Mouse (Mus musculus) ES-E14 (cell line): Measurements from ENCODE around the gene Zfyve27.

Source experiments
- HCFC1 ChIP-seq: IDR thresholded peaks from 2 replicates; pipeline ENCODE4 v1.6.1; 2012; ENCODE audit warnings: low read length, inconsistent platforms, borderline replicate concordance; ENCODE audit not compliant: insufficient read depth
- MAFK ChIP-seq: IDR thresholded peaks from 2 replicates; pipeline ENCODE4 v1.6.1; 2014; ENCODE audit warnings: mild to moderate bottlenecking, low read depth, low read length, inconsistent platforms; ENCODE audit not compliant: insufficient read depth
- ZNF384 ChIP-seq: IDR thresholded peaks from 2 replicates; pipeline ENCODE4 v1.6.1; 2012; ENCODE audit warnings: low read depth, low read length, inconsistent platforms

- TF ChIP-seq MAFK, result no peak
- no peak for TF ChIP-seq ZNF384
- TF ChIP-seq HCFC1, result no peak
These were observed 26.5 kb upstream of the Zfyve27 start for GRCm38 (mm10) chr19:42137167-42137672.
